Mouse (Mus musculus): ENCODE measurements at regions not wholly inside any gene's neighbourhood (a gene's known extent, or its start where the extent isn't known, plus 50 kb on each side); places are given as distances from the start of the nearest gene placed in this dataset.

DNA sequence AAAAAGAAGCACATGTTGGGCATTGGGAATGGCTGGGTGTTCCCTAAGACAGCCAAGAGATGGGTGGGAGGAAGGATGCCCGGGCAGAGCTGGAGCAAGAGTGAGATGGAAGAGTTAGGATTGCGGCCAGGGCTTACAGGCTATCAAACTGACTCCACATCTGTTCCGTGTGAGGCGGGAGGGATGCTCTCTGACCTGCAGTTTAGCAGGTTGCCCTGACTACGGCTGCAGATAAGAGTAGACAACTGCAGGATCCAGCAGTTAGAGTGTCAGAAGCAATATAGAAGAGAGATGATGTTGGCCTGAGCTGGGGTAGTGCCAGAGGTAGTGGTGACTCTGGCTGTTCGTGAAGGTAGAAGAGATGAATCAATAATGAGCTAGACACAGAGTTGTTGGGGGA is 61.6 kb upstream of the Syt6 start:
- intact Hi-C loops (cut with DNase I): no loop called here

DNA sequence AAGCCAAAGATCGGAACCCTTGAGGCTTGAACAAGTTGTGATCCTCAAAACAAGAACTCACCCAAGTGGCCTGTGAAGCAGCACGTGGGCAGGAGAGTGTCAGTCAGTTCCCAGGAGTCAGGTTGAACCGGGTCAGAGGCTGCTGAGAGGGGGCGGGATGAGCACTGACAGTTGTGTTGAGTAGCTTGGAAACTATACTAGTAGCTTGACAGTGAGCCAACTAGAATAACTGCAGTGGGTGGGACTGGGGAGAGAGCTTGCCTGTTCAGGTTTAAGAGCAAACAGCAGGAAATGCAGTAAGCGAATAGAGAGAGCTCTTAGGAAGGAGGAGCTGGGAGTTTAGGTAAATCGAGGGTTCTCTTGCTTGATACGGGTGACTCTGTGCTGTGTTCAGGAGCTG is 61.0 kb upstream of the Syt6 start:
- intact Hi-C loops (cut with DNase I): no loop called here

DNA sequence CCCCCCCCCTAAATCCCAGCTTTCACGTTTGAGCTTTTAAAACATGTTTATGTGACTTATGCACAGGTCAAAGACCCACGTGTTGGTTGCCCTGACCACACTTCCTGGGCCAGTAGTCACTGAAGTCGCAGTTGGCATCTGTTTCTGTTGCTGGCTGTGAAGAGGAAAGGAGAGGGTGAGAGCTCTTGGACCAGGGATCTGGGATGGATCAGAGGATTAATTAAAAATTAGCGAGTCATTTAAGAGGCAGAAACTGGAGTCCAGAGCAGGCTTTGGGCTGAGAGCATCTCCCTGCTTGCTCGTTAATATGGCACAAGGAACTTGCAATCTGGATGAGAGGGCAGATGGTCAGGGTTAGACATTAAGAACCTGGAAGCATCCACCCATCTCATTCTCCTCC is 59.1 kb upstream of the Syt6 start:
- intact Hi-C loops (cut with DNase I): no loop called here

DNA sequence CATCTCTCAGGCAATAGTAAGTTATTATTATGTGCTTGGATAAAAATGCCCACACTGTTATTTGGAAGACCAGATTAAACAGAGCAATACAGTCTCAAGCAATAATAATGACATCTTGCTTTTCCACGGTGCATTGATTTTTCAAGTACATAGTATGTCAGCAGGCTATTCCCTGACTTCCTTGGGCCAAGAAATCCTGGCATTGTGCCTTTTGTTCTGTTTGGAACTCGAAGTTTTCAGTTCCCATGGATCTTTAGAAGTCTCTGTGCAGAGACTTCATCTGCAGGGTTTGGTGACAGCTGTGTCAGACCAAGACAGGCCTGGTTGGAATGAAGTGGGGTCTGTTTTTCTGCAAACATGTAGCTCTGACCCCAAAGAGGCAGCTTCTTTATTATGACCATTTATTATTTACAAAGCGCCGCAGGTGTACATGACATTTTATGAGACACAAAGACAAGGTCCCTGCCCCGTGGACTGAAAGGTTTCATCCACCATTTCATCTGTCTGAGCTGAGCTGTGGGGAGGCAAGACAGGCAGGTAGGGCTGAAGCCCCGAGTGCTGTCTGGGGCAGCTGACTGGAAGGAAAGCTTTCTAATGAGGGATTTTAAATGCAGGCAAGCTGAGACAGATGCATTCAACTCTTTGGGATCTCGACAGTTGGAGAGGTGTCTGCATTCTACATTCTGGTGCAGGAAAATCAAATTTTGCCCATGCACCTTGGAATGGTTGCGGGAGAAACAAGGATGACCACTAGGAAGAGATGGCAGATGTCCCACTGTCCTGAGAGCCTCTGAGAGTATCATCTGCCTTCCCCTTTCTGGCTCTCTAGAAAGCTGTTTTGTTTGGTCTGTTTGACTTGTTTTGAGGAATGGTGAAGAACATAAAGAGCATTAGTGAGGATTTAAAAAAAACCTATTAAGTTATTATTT is 57.4 kb upstream of the Syt6 start:
- intact Hi-C loops (cut with DNase I): no loop called here

DNA sequence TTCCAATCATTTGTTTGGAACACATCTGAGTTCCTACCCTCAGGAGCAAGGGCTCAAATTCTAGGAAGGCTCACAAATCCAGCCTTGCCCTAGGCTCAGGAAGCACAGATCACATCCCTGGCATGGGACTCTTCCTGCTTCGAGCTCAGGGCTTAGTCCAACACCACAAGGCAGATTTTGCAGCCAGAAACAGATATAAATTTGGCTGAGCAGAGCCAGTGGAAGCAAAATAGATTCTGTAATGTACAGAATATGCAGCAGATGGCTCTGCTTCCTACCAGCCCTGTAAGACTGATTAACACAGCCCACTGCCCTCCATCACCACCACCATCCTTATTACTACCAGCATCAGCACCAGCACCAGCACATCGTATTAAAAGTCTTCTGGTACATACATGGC is 56.4 kb upstream of the Syt6 start:
- intact Hi-C loops (cut with DNase I): no loop called here

Data from adrenal gland (tissue).